Mouse (Mus musculus): ENCODE measurements at regions not wholly inside any gene's neighbourhood (a gene's known extent, or its start where the extent isn't known, plus 50 kb on each side); places are given as distances from the start of the nearest gene placed in this dataset.

DNA sequence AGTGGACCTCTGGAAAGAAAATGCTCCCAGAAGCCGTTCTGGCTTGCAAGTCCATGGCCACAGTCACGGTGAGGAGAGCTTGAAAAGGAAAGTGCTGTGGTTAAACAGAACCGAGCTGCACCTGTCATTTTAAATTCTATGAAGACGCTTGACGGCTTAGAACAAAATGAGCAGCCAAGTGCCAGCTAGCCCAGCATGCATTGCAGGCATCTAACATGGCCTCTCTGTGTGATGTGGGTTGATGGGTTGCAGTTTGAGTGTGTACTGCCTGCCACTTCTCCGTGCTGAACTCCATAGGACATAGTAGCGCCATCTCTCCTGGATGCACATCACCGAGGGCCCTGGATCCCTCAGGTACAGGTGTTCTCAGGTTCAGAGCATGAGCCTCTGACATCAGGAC, 189.1 kb downstream of the Diras2 start:
- H3K4me3 ChIP-seq (ENCODE audit: insufficient read depth, low read depth, low read length): no peak overlapping the region
- H3K36me3 ChIP-seq (ENCODE audit: control insufficient read depth, insufficient read depth, low read length): no peaks in the 10 kb centered on the region
- WGBS: 85% methylated on average over 8 of the region's 8 CpGs
- no peak overlapping the region for H3K9ac ChIP-seq (ENCODE audit: low read depth, low read length)
- TF ChIP-seq CTCF (IDR thresholded peaks at IDR 0.05; ENCODE audit: low read depth, low read length) (no peak), POLR2A (IDR thresholded peaks at IDR 0.05; ENCODE audit: extremely low read depth, insufficient read depth, low read length) (no peak)
- no peak for DNase-seq (ENCODE audit: extremely low read depth, low read depth, low spot score)
- H3K79me2 ChIP-seq (ENCODE audit: control insufficient read depth, insufficient read depth, low read length): no peaks in the 10 kb centered on the region
- no peak overlapping the region for H3K27ac ChIP-seq (replicated peaks; ENCODE audit: insufficient read depth, low read depth, low read length)
- H3K4me1 ChIP-seq (ENCODE audit: control insufficient read depth, insufficient read depth, low read length): no peaks in the 10 kb centered on the region
- H3K27me3 ChIP-seq (ENCODE audit: control insufficient read depth, insufficient read depth, low read length): no peaks in the 10 kb centered on the region

- 81% methylated on average over 2 of the region's 2 CpGs for WGBS
- H3K36me3 ChIP-seq (ENCODE audit: control insufficient read depth, insufficient read depth, low read length): no peaks in the 10 kb centered on the region
- no peak for DNase-seq (ENCODE audit: extremely low read depth, low read depth, low spot score)
- H3K27me3 ChIP-seq (ENCODE audit: control insufficient read depth, insufficient read depth, low read length): no peaks in the 10 kb centered on the region
- H3K4me1 ChIP-seq (ENCODE audit: control insufficient read depth, insufficient read depth, low read length): no peaks in the 10 kb centered on the region
- H3K9ac ChIP-seq (ENCODE audit: low read depth, low read length): no peak overlapping the region
- TF ChIP-seq CTCF (IDR thresholded peaks at IDR 0.05; ENCODE audit: low read depth, low read length): no peak
- no peak for TF ChIP-seq POLR2A (IDR thresholded peaks at IDR 0.05; ENCODE audit: extremely low read depth, insufficient read depth, low read length)
- H3K79me2 ChIP-seq (ENCODE audit: control insufficient read depth, insufficient read depth, low read length): no peaks in the 10 kb centered on the region
- H3K4me3 ChIP-seq (ENCODE audit: insufficient read depth, low read depth, low read length): no peak overlapping the region
- no peak overlapping the region for H3K27ac ChIP-seq (replicated peaks; ENCODE audit: insufficient read depth, low read depth, low read length)
Measured at GRCm38 (mm10) chr13:52344383-52344782, 186.7 kb downstream of the Diras2 start.

DNA sequence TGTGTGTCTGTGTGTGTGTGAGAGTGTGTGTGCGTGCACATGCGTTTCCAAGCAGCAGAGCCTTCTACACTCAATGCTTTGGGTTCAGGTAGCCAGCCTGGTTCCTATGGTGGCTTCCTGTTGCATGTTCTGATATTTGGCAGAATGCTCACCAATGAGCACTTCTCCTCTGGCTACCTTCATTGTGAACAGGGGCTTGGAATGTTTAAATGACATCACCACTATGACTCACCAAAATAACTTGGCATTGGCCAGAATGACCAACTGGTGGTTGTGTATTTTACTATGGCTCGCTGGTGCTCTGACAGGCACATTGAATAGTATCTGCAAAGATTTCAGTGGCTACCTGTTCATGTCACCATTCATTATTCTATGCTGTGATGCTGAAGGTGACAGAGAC, 186.2 kb downstream of the Diras2 start:
- Histone ChIP-seq H3K4me1 (ENCODE audit: control insufficient read depth, insufficient read depth, low read length) (no peaks in the 10 kb centered on the region), H3K9ac (ENCODE audit: low read depth, low read length) (no peak overlapping the region), H3K36me3 (ENCODE audit: control insufficient read depth, insufficient read depth, low read length) (no peaks in the 10 kb centered on the region), H3K4me3 (ENCODE audit: insufficient read depth, low read depth, low read length) (no peak overlapping the region), H3K27me3 (ENCODE audit: control insufficient read depth, insufficient read depth, low read length) (no peaks in the 10 kb centered on the region), H3K27ac (replicated peaks; ENCODE audit: insufficient read depth, low read depth, low read length) (no peak overlapping the region), H3K79me2 (ENCODE audit: control insufficient read depth, insufficient read depth, low read length) (no peaks in the 10 kb centered on the region)
- no peak for DNase-seq (ENCODE audit: extremely low read depth, low read depth, low spot score)
- TF ChIP-seq POLR2A (IDR thresholded peaks at IDR 0.05; ENCODE audit: extremely low read depth, insufficient read depth, low read length) (no peak), CTCF (IDR thresholded peaks at IDR 0.05; ENCODE audit: low read depth, low read length) (no peak)
- 85% methylated on average over 3 of the region's 3 CpGs for WGBS

DNA sequence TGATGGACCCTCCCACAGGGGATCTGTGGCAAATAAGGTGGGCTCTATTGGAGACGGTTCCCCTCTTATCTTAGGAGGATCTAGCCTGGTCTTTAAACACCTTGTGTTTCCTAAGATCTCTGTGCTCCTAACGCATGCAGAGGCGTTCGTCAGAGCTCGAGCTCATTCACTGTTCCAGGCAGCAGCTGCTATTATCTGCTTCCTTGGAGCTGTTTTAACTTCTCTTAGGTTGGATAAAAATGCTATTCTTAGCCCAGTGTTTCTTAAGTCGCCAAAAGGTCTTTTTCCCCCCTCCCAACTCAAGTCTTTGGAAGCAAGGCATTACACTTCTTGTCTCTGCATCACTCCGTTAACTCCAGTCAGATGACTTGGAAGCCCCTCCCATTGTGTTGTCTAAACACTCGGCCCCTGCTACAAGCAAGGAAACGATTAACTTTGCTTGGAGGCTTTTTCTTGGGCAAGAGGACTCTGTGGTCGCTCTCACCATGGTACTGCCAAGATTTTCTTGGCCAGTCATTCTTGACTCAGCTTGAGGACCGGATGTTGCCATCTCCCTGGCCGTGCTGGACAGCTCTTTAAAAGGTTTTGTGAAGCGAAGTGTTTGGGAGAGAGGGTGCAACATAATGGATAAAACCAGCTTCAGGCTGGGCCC, 185.6 kb downstream of the Diras2 start:
- Histone ChIP-seq H3K79me2 (ENCODE audit: control insufficient read depth, insufficient read depth, low read length) (no peaks in the 10 kb centered on the region), H3K36me3 (ENCODE audit: control insufficient read depth, insufficient read depth, low read length) (no peaks in the 10 kb centered on the region), H3K9ac (ENCODE audit: low read depth, low read length) (no peak overlapping the region), H3K4me3 (ENCODE audit: insufficient read depth, low read depth, low read length) (no peak overlapping the region), H3K27ac (replicated peaks; ENCODE audit: insufficient read depth, low read depth, low read length) (no peak overlapping the region), H3K27me3 (ENCODE audit: control insufficient read depth, insufficient read depth, low read length) (no peaks in the 10 kb centered on the region), H3K4me1 (ENCODE audit: control insufficient read depth, insufficient read depth, low read length) (no peaks in the 10 kb centered on the region)
- DNase-seq (ENCODE audit: extremely low read depth, low read depth, low spot score): no peak
- TF ChIP-seq CTCF (IDR thresholded peaks at IDR 0.05; ENCODE audit: low read depth, low read length): no peak
- no peak for TF ChIP-seq POLR2A (IDR thresholded peaks at IDR 0.05; ENCODE audit: extremely low read depth, insufficient read depth, low read length)
- WGBS: 60% methylated on average over 13 of the region's 13 CpGs

DNA sequence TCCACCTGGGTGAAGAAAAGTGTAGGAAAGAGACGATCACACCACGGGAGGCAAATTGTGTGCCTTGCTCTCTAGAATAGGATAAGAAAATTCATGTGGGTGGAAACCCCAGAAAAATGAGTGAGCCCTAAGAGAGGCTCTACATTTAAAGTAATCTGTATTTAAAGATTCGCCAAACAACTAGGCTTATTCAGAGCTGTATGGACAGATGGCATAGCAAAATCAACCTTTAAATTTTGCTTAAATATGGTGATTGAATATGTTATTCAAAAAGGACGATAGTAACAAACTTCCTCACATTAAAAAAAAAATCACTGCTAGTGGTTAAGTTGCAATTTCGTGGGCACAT, 185.1 kb downstream of the Diras2 start:
- H3K4me3 ChIP-seq (ENCODE audit: insufficient read depth, low read depth, low read length): no peak overlapping the region
- H3K4me1 ChIP-seq (ENCODE audit: control insufficient read depth, insufficient read depth, low read length): no peaks in the 10 kb centered on the region
- no peaks in the 10 kb centered on the region for H3K79me2 ChIP-seq (ENCODE audit: control insufficient read depth, insufficient read depth, low read length)
- WGBS: 81% methylated on average over 5 of the region's 5 CpGs
- no peak for TF ChIP-seq CTCF (IDR thresholded peaks at IDR 0.05; ENCODE audit: low read depth, low read length)
- no peak for TF ChIP-seq POLR2A (IDR thresholded peaks at IDR 0.05; ENCODE audit: extremely low read depth, insufficient read depth, low read length)
- DNase-seq (ENCODE audit: extremely low read depth, low read depth, low spot score): no peak
- no peaks in the 10 kb centered on the region for H3K36me3 ChIP-seq (ENCODE audit: control insufficient read depth, insufficient read depth, low read length)
- H3K27ac ChIP-seq (replicated peaks; ENCODE audit: insufficient read depth, low read depth, low read length): no peak overlapping the region
- H3K9ac ChIP-seq (ENCODE audit: low read depth, low read length): no peak overlapping the region
- no peaks in the 10 kb centered on the region for H3K27me3 ChIP-seq (ENCODE audit: control insufficient read depth, insufficient read depth, low read length)

- no peak for DNase-seq (ENCODE audit: extremely low read depth, low read depth, low spot score)
- Histone ChIP-seq H3K27ac (replicated peaks; ENCODE audit: insufficient read depth, low read depth, low read length) (no peak overlapping the region), H3K27me3 (ENCODE audit: control insufficient read depth, insufficient read depth, low read length) (no peaks in the 10 kb centered on the region), H3K4me1 (ENCODE audit: control insufficient read depth, insufficient read depth, low read length) (no peaks in the 10 kb centered on the region), H3K4me3 (ENCODE audit: insufficient read depth, low read depth, low read length) (no peak overlapping the region), H3K79me2 (ENCODE audit: control insufficient read depth, insufficient read depth, low read length) (no peaks in the 10 kb centered on the region), H3K9ac (ENCODE audit: low read depth, low read length) (no peak overlapping the region), H3K36me3 (ENCODE audit: control insufficient read depth, insufficient read depth, low read length) (no peaks in the 10 kb centered on the region)
- TF ChIP-seq CTCF (IDR thresholded peaks at IDR 0.05; ENCODE audit: low read depth, low read length) (no peak), POLR2A (IDR thresholded peaks at IDR 0.05; ENCODE audit: extremely low read depth, insufficient read depth, low read length) (no peak)
- WGBS: 59% methylated on average over 2 of the region's 2 CpGs
Measured at GRCm38 (mm10) chr13:52347631-52348030, 183.4 kb downstream of the Diras2 start.

Data from liver, adult 2 months (tissue).